Mouse (Mus musculus) kidney, adult 8-10 months (tissue): ENCODE measurements around the gene Vmn1r129.
"Not testable (repeated sequence)": the region's sequence is repeated elsewhere in the genome, so short reads cannot be mapped to it uniquely, and the experiment has no call there.

Experiments
- DNase-seq, 2 experiments: peaks; one replicate each; pipeline ENCODE4 v3.0.0; 2022

Vmn1r129 gene

DNA sequence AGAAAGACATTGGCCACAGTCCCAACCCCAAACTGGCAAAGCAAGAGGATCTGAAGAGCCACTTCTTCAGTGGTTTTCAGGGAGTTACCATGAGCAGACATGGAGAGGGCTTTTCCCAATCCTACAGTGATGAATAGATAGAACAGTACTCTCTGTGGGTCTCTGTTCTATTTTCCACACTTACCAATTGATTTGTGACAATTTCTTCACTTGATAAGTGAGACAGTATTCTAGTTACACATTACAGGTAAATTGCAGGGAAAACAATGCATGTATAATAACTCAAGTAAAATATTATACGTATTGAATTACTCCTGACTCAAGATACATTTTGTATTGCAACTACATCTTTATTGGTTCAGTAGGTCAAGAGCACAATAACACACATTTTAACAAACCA is at the start of gene Vmn1r129:
Gene Vmn1r129 (minus strand): TSS at position 101 of the 400 bp plus-strand sequence.
- DNase-seq: not testable (repeated sequence)

DNA sequence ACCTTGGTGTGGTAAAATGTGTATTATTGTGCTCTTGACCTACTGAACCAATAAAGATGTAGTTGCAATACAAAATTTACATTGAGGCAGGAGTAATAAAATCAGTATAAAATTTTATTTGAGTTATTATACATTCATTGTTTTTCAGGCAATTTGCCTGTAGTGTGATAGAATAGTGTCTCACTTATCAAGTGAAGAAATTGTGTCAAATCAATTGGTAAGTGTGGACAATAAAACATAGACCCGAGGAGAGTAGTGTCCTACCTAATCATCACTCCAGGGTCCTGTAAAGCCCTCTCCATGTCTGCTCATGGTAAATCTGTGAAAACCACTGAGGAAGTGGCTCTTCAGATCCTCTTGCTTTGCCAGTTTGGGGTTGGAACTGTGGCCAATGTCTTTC is 12.0 kb downstream of the Vmn1r129 start, which contains the start of gene Vmn1r128:
Gene Vmn1r128 (plus strand): TSS at position 301 of the 400 bp plus-strand sequence.
- not testable (repeated sequence) for DNase-seq

DNA sequence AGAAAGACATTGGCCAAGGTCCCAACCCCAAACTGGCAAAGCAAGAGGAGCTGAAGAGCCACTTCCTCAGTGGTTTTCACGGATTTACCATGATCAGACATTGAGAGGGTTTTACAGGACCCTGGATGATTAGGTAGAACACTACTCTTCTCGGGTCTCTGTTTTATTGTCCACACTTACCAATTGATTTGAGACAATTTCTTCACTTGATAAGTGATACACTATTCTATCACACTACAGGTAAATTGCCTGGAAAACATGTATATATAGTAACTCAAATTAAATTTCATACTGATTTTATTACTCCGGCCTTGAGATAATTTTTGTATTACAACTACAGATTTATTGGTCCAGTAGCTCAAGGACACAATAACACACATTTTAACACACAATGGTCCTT is 41.3 kb downstream of the Vmn1r129 start, which contains the start of gene Vmn1r127:
Gene Vmn1r127 (minus strand): TSS at position 101 of the 400 bp plus-strand sequence.
- DNase-seq: not testable (repeated sequence)
